Mouse (Mus musculus) heart, postnatal 0 days (tissue): ENCODE measurements at regions not wholly inside any gene's neighbourhood (a gene's known extent, or its start where the extent isn't known, plus 50 kb on each side); places are given as distances from the start of the nearest gene placed in this dataset.

ENCODE experiments used
- ATAC-seq: fragments of 200-750 bp; cut with Nextera tagmentation; 2 replicates; pipeline ENCODE4 v1.8.0; 2017; ENCODE audit warnings: low read depth, moderate number of reproducible peaks, moderate library complexity; ENCODE audit not compliant: insufficient read depth
- DNase-seq: peaks from one replicate; pipeline ENCODE4 v3.0.0-alpha.2; 2016; ENCODE audit warnings: low spot score
- H3K27ac ChIP-seq: fragments of 300-500 bp; sonication (generic); 2 replicates; pipeline ENCODE4 v1.5.1; 2014; ENCODE audit warnings: low read depth, mild to moderate bottlenecking
- H3K27me3 ChIP-seq: fragments of 300-500 bp; sonication (generic); 2 replicates; pipeline ENCODE4 v1.6.1; 2014; ENCODE audit warnings: low read length, mixed read lengths; ENCODE audit not compliant: control insufficient read depth, insufficient read depth
- H3K36me3 ChIP-seq: fragments of 300-500 bp; sonication (generic); replicated peaks from 2 replicates; pipeline ENCODE4 v1.6.1; 2014; ENCODE audit warnings: low read length, mixed read lengths; ENCODE audit not compliant: control insufficient read depth, insufficient read depth
- H3K4me1 ChIP-seq: fragments of 300-500 bp; sonication (generic); 2 replicates; pipeline ENCODE4 v1.6.1; 2014; ENCODE audit warnings: antibody characterized with exemption; ENCODE audit not compliant: control insufficient read depth, insufficient read depth
- H3K4me2 ChIP-seq: fragments of 300-500 bp; sonication (generic); 2 replicates; pipeline ENCODE4 v1.6.1; 2014; ENCODE audit warnings: low read depth, mild to moderate bottlenecking, low read length, moderate library complexity
- H3K4me3 ChIP-seq: fragments of 300-500 bp; sonication (generic); 2 replicates; pipeline ENCODE4 v1.5.1; 2014; ENCODE audit warnings: low read depth, low read length
- H3K9ac ChIP-seq: fragments of 300-500 bp; sonication (generic); replicated peaks from 2 replicates; pipeline ENCODE4 v1.6.1; 2014; ENCODE audit warnings: low read depth, low read length, mixed read lengths
- H3K9me3 ChIP-seq: fragments of 300-500 bp; sonication (generic); replicated peaks from 2 replicates; pipeline ENCODE4 v1.6.1; 2016; ENCODE audit warnings: low read length; ENCODE audit not compliant: control insufficient read depth
- CTCF ChIP-seq: IDR thresholded peaks from 2 replicates; pipeline ENCODE4 v1.5.1; 2016; ENCODE audit warnings: antibody characterized with exemption, control low read depth, low read depth
- EP300 ChIP-seq: IDR thresholded peaks from 2 replicates; pipeline ENCODE4 v1.6.1; 2016; ENCODE audit warnings: antibody characterized with exemption, low read depth
- WGBS: fragments of 180-500 bp; shearing (Covaris S2); extraction: QIAGEN DNeasy Blood & Tissue Kit; methylation state at CpG from one replicate; pipeline ENCODE4 v1.1.7; 2014; 5-methylcytosine and 5-hydroxymethylcytosine counted together

- Histone ChIP-seq H3K9ac (no peak overlapping the region), H3K36me3 (no peaks in the 10 kb centered on the region), H3K4me2 (no peak overlapping the region), H3K4me1 (no peaks in the 10 kb centered on the region), H3K27me3 (no peaks in the 10 kb centered on the region), H3K4me3 (no peak overlapping the region), H3K27ac (no peak overlapping the region), H3K9me3 (no peaks in the 10 kb centered on the region)
- DNase-seq (no peak), ATAC-seq (no peak)
- TF ChIP-seq EP300 (no peak), CTCF (no peak)
- 67% methylated on average over 11 of the region's 11 CpGs for whole genome bisulfite sequencing
Measured at GRCm38 (mm10) chr14:120578352-120579080, 100.3 kb downstream of the Rap2a start.

GRCm38 (mm10) chr14:120583807-120584206 lies 105.6 kb downstream of the Rap2a start:
- ATAC-seq = no peak
- Histone ChIP-seq H3K9ac (no peak overlapping the region), H3K4me1 (no peaks in the 10 kb centered on the region), H3K4me3 (no peak overlapping the region), H3K4me2 (no peak overlapping the region), H3K27ac (no peak overlapping the region), H3K36me3 (no peaks in the 10 kb centered on the region), H3K9me3 (no peaks in the 10 kb centered on the region), H3K27me3 (no peaks in the 10 kb centered on the region)
- no peak for DNase-seq
- no peak for TF ChIP-seq CTCF
- TF ChIP-seq EP300 = no peak
- WGBS = 61% methylated on average over 3 of the region's 3 CpGs

GRCm38 (mm10) chr14:120592191-120592590 lies 113.9 kb downstream of the Rap2a start:
- H3K9me3 ChIP-seq = no peaks in the 10 kb centered on the region
- no peaks in the 10 kb centered on the region for H3K27me3 ChIP-seq
- no peak overlapping the region for H3K4me2 ChIP-seq
- H3K4me3 ChIP-seq = no peak overlapping the region
- ATAC-seq (no peak), DNase-seq (no peak)
- no peak overlapping the region for H3K27ac ChIP-seq
- H3K9ac ChIP-seq = no peak overlapping the region
- 69% methylated on average over 2 of the region's 2 CpGs for WGBS
- TF ChIP-seq CTCF (no peak), EP300 (no peak)
- no peaks in the 10 kb centered on the region for H3K36me3 ChIP-seq
- H3K4me1 ChIP-seq = no peaks in the 10 kb centered on the region

- H3K4me1 ChIP-seq = no peaks in the 10 kb centered on the region
- H3K27ac ChIP-seq = no peak overlapping the region
- H3K4me2 ChIP-seq = no peak overlapping the region
- DNase-seq (no peak), ATAC-seq (no peak)
- TF ChIP-seq CTCF (no peak), EP300 (no peak)
- H3K9me3 ChIP-seq = no peaks in the 10 kb centered on the region
- no peak overlapping the region for H3K9ac ChIP-seq
- H3K36me3 ChIP-seq = no peaks in the 10 kb centered on the region
- no peaks in the 10 kb centered on the region for H3K27me3 ChIP-seq
- 83% methylated on average over 9 of the region's 9 CpGs for WGBS
- H3K4me3 ChIP-seq = no peak overlapping the region
Measured at GRCm38 (mm10) chr14:120600414-120600935, 122.2 kb downstream of the Rap2a start.

- no peaks in the 10 kb centered on the region for H3K36me3 ChIP-seq
- no peak overlapping the region for H3K4me2 ChIP-seq
- no peak for DNase-seq
- no peaks in the 10 kb centered on the region for H3K9me3 ChIP-seq
- H3K27ac ChIP-seq = no peak overlapping the region
- no peak overlapping the region for H3K4me3 ChIP-seq
- WGBS = 79% methylated on average over 7 of the region's 7 CpGs
- TF ChIP-seq EP300 (no peak), CTCF (no peak)
- H3K4me1 ChIP-seq = no peaks in the 10 kb centered on the region
- no peaks in the 10 kb centered on the region for H3K27me3 ChIP-seq
- ATAC-seq = no peak
- H3K9ac ChIP-seq = no peak overlapping the region
Measured at GRCm38 (mm10) chr14:120601510-120601909, 123.3 kb downstream of the Rap2a start.
